In genomic region chr4:115097146-115097496, GRCm38 (mm10) we compare ENCODE assay signal across 7 mouse cellular contexts. TPM values are rescaled to one million over a fixed set of nuclear protein-coding genes. Genes with fewer than 3 reads are reported as not detected.
DNase-seq lines count a peak whose midpoint lies in the region; ATAC-seq and TF ChIP-seq lines count a peak whose summit lies in the region.

No protein-coding gene starts in this region.

- peak overlapping the region; percentile 37 for H3K4me2 ChIP-seq in forebrain, postnatal 0 days (ENCODE audit: low read depth)
- H3K4me2 ChIP-seq in kidney, postnatal 0 days (ENCODE audit: low read length): peak overlapping the region; percentile 93

- H3K4me3 ChIP-seq in E14TG2a.4 (replicated peaks; ENCODE audit: low read length) (no peak overlapping the region; the same call in 1 of the 2 replicates), macrophage (ENCODE audit: inconsistent target) (peak overlapping the region; percentile 14; the same call in 1 of the 2 replicates)
- H3K4me3 ChIP-seq in forebrain, postnatal 0 days (ENCODE audit: low read depth, low read length): 0 out of 2 replicates have a peak overlapping the region, but pooled peaks have one; percentile 11
- no peak overlapping the region for H3K4me3 ChIP-seq in kidney, postnatal 0 days (replicated peaks; ENCODE audit: low read depth, low read length)

- peak; percentile 57 for TF ChIP-seq CTCF in E14TG2a.4 (conservative IDR thresholded peaks at IDR 0.05; ENCODE audit: low read length)
- TF ChIP-seq CTCF in forebrain, postnatal 0 days (IDR thresholded peaks at IDR 0.05; ENCODE audit: low read depth): peak; percentile 59
- TF ChIP-seq CTCF in kidney, postnatal 0 days (IDR thresholded peaks at IDR 0.05; ENCODE audit: low read depth): peak; percentile 73

- peaks cover 45% of the 10 kb centered on the region for H3K4me1 ChIP-seq in E14TG2a.4 (replicated peaks; ENCODE audit: low read depth, low read length)
- H3K4me1 ChIP-seq in forebrain, postnatal 0 days (ENCODE audit: insufficient read depth): 0 out of 2 replicates have a peak, but pooled peaks cover 6% of the 10 kb centered on the region
- peaks cover 4% of the 10 kb centered on the region; the same call in 1 of the 2 replicates for H3K4me1 ChIP-seq in kidney, postnatal 0 days (replicated peaks; ENCODE audit: insufficient read depth, low read length)

- ATAC-seq in forebrain, postnatal 0 days: no peak
- no peak for ATAC-seq in kidney, postnatal 0 days (replicated peaks; ENCODE audit: low FRiP score, low read depth)

- peaks cover 52% of the 10 kb centered on the region for H3K27me3 ChIP-seq in E14TG2a.4 (ENCODE audit: insufficient read depth, low read length)
- peaks cover 14% of the 10 kb centered on the region for H3K27me3 ChIP-seq in forebrain, postnatal 0 days (ENCODE audit: insufficient read depth, low read length)
- H3K27me3 ChIP-seq in kidney, postnatal 0 days (ENCODE audit: insufficient read depth, low read length): no peaks in the 10 kb centered on the region

- H3K27ac ChIP-seq in forebrain, postnatal 0 days (ENCODE audit: low read depth, low read length): no peak overlapping the region
- peak overlapping the region; percentile 83 for H3K27ac ChIP-seq in kidney, postnatal 0 days
- peak overlapping the region; percentile 94 for H3K27ac ChIP-seq in macrophage

- WGBS in forebrain, postnatal 0 days: under 1% methylated on average over 6 of the region's 6 CpGs
- WGBS in kidney, postnatal 0 days: 0% methylated on average over 6 of the region's 6 CpGs
- 2% methylated on average over 6 of the region's 6 CpGs for WGBS in macrophage (ENCODE audit: missing documents)

- H3K36me3 ChIP-seq in E14TG2a.4 (ENCODE audit: insufficient read depth, low read length): no peaks in the 10 kb centered on the region
- H3K36me3 ChIP-seq in forebrain, postnatal 0 days (ENCODE audit: insufficient read depth): no peaks in the 10 kb centered on the region
- H3K36me3 ChIP-seq in kidney, postnatal 0 days (ENCODE audit: insufficient read depth, low read length): no peaks in the 10 kb centered on the region
- no peaks in the 10 kb centered on the region for H3K36me3 ChIP-seq in macrophage (ENCODE audit: inconsistent target)

- DNase-seq in MN1 (ENCODE audit: low spot score): peak; percentile 17
- peak; percentile 46 for DNase-seq in forebrain, postnatal 0 days
- DNase-seq in kidney, postnatal 0 days (ENCODE audit: low spot score): peak; percentile 53
- peak; percentile 22 for DNase-seq in yolk sac, embryonic 10.5 days (ENCODE audit: low spot score)
- no peak for DNase-seq in T-cell, adult 2 months (ENCODE audit: low spot score)

- H3K9me3 ChIP-seq in E14TG2a.4 (ENCODE audit: low read length): no peaks in the 10 kb centered on the region
- H3K9me3 ChIP-seq in forebrain, postnatal 0 days (ENCODE audit: low read length): no peaks in the 10 kb centered on the region
- no peaks in the 10 kb centered on the region for H3K9me3 ChIP-seq in kidney, postnatal 0 days (replicated peaks; ENCODE audit: low read length)

- H3K79me2 ChIP-seq in macrophage (ENCODE audit: inconsistent target): no peaks in the 10 kb centered on the region

- no peak overlapping the region for H3K9ac ChIP-seq in forebrain, postnatal 0 days
- no peak overlapping the region; the same call in 1 of the 2 replicates for H3K9ac ChIP-seq in kidney, postnatal 0 days (ENCODE audit: low read depth, low read length)

RNA-seq across cellular contexts. Expression of gene Pdzk1ip1, which starts 8.6 kb away (rescaled TPM):
- total RNA-seq in forebrain, postnatal 0 days (2014; rRNA removed): 1.2 TPM in 1 of 2 replicates, not detected in the other
- 2.4 TPM in 2 replicates for polyA plus RNA-seq in forebrain, postnatal 0 days (2015; fragmentation: Nextera tagmentation; extraction: Ambion mirVana)
- polyA plus RNA-seq in kidney, postnatal 0 days (2015; fragmentation: Nextera tagmentation; extraction: Ambion mirVana): 681 and 685 TPM in 2 replicates
- total RNA-seq in macrophage (2018; cell fraction: chromatin; rRNA removed): 100 to 1,000 TPM in 1 of 26 experiments, 10 to 100 TPM in 6, 1 to 10 TPM in 18, not detected in 1; 1.8 to 110 (median 6.1) TPM
- total RNA-seq in macrophage (2018; cell fraction: cytosol; rRNA removed): 100 to 1,000 TPM in 9 of 26 experiments, 10 to 100 TPM in 17; 35.2 to 171 (median 71.0) TPM
- 100 to 1,000 TPM in 1 of 26 experiments, 10 to 100 TPM in 25; 16.5 to 130 (median 27.7) TPM for total RNA-seq in macrophage (2018; cell fraction: nucleus; rRNA removed)
- 24.4 to 124 TPM (median 41.0 TPM) in 3 replicates for polyA plus RNA-seq in macrophage (2018)

RNA-seq across cellular contexts. Expression of gene Cyp4x1, which starts 37.0 kb away (rescaled TPM):
- total RNA-seq in forebrain, postnatal 0 days (2014; rRNA removed): 14.4 and 18.7 TPM in 2 replicates
- 4.3 and 8.9 TPM in 2 replicates for polyA plus RNA-seq in forebrain, postnatal 0 days (2015; fragmentation: Nextera tagmentation; extraction: Ambion mirVana)
- polyA plus RNA-seq in kidney, postnatal 0 days (2015; fragmentation: Nextera tagmentation; extraction: Ambion mirVana): 0.20 and 0.21 TPM in 2 replicates
- total RNA-seq in macrophage (2018; cell fraction: chromatin; rRNA removed): not detected
- not detected for total RNA-seq in macrophage (2018; cell fraction: cytosol; rRNA removed)
- total RNA-seq in macrophage (2018; cell fraction: nucleus; rRNA removed): not detected
- not detected in 3 replicates for polyA plus RNA-seq in macrophage (2018)

RNA-seq across cellular contexts. Expression of gene Tal1, which starts 40.9 kb away (rescaled TPM):
- total RNA-seq in forebrain, postnatal 0 days (2014; rRNA removed): 2.5 and 4.0 TPM in 2 replicates
- polyA plus RNA-seq in forebrain, postnatal 0 days (2015; fragmentation: Nextera tagmentation; extraction: Ambion mirVana): 0.34 and 0.54 TPM in 2 replicates
- polyA plus RNA-seq in kidney, postnatal 0 days (2015; fragmentation: Nextera tagmentation; extraction: Ambion mirVana): 1.0 and 1.1 TPM in 2 replicates
- 10 to 100 TPM in 16 of 26 experiments, 1 to 10 TPM in 10; 3.0 to 32.6 (median 10.5) TPM for total RNA-seq in macrophage (2018; cell fraction: chromatin; rRNA removed)
- 10 to 100 TPM in 1 of 26 experiments, 1 to 10 TPM in 25; 3.0 to 13.7 (median 5.2) TPM for total RNA-seq in macrophage (2018; cell fraction: cytosol; rRNA removed)
- total RNA-seq in macrophage (2018; cell fraction: nucleus; rRNA removed): 10 to 100 TPM in 13 of 26 experiments, 1 to 10 TPM in 13; 3.2 to 34.5 (median 10.0) TPM
- polyA plus RNA-seq in macrophage (2018): 3.6 to 11.5 TPM (median 5.3 TPM) in 3 replicates

Comparison
In these comparisons a context has a peak if more than half of its experiments do, and no peak if none do; other contexts are left out.
1. H3K4me3 ChIP-seq: peak in forebrain, postnatal 0 days (single experiment) and macrophage (single experiment); none in E14TG2a.4 (single experiment) and kidney, postnatal 0 days (single experiment).
2. Peak in every context shown above with its lines, with median percentiles within 50 percentile points of each other: CTCF ChIP-seq.